Comparison of ENCODE assay signal across 8 mouse cellular contexts in the genomic region with DNA sequence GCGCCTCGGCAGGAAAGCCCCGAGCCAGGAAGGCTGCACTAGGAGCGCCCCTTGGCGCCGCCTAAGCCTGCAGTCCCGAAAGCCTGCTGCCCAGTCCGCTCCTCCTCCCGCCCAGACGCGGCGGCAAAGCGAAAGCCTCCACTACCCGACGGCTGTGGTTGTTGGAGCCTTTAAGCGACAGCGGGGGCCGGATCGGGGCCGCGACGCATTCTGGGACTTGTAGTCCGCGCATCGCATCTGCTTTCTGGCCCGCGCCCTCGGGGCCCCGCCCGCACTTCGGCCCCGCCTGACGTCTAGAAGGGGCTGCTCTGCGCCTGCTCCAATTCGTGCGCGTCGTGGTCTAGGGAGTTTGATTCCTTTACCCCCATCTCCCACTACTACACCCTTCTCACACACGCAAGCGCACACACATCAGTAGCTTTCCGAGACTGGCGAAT. TPM values are rescaled to one million over a fixed set of nuclear protein-coding genes. Genes with fewer than 3 reads are reported as not detected.
DNase-seq lines count a peak whose midpoint lies in the region; ATAC-seq and TF ChIP-seq lines count a peak whose summit lies in the region.

Ksr1 (minus strand) TSS at position 77 of the 437 bp plus-strand sequence.

- H3K27ac ChIP-seq in forebrain, embryonic 15.5 days (replicated peaks) = peak within 1 kb of the TSS; percentile 93

- H3K27me3 ChIP-seq in forebrain, embryonic 15.5 days = no peaks in the 10 kb centered on the region

- H3K4me1 ChIP-seq in forebrain, embryonic 15.5 days = peaks cover 31% of the 10 kb centered on the region
- peaks cover 6% of the 10 kb centered on the region for H3K4me1 ChIP-seq in lung, adult 2 months (ENCODE audit: control insufficient read depth, insufficient read depth, low read length)

- TF ChIP-seq POLR2A in lung, adult 2 months (IDR thresholded peaks at IDR 0.05; ENCODE audit: borderline replicate concordance, extremely low read depth, low read depth, low read length) = peak; percentile 98

- no peaks in the 10 kb centered on the region for H3K9me3 ChIP-seq in forebrain, embryonic 15.5 days

- no peak for TF ChIP-seq CTCF in lung, adult 2 months (IDR thresholded peaks at IDR 0.05; ENCODE audit: insufficient read depth, low read length)

- peak; percentile 95 for DNase-seq in ES-CJ7 (ENCODE audit: low read depth, low spot score)
- peak; percentile 82 for DNase-seq in cerebellum, adult 11 months
- peak; percentile 92 for DNase-seq in heart, postnatal 25 days (ENCODE audit: low spot score)
- DNase-seq in layer of hippocampus, adult 18-20 months (ENCODE audit: low spot score in 2 of 2) = peak; percentile 96 to 97
- DNase-seq in lung, adult 2 months = peak; percentile 94
- peak; percentile 89 to 91 for DNase-seq in thymus, adult 18-20 months

- ATAC-seq in forebrain, embryonic 15.5 days (replicated peaks) = peak; percentile 96
- peak; percentile 90 for ATAC-seq in neutrophil, adult 5-6 weeks (ENCODE audit: extremely low read depth, insufficient number of reproducible peaks, low FRiP score, poor library complexity, severe bottlenecking)

- H3K9ac ChIP-seq in forebrain, embryonic 15.5 days (replicated peaks) = peak within 1 kb of the TSS; percentile 89

- no peaks in the 10 kb centered on the region for H3K36me3 ChIP-seq in forebrain, embryonic 15.5 days

- intact Hi-C loops in heart, postnatal 25 days (cut with DNase I) = loop anchor here (5.0 kb wide), 1 partner anchor 66 kb away; no protein-coding TSS in a partner anchor

- H3K4me2 ChIP-seq in forebrain, embryonic 15.5 days (replicated peaks) = peak within 1 kb of the TSS; percentile 89

- peak within 1 kb of the TSS; percentile 94 for H3K4me3 ChIP-seq in forebrain, embryonic 15.5 days
- H3K4me3 ChIP-seq in lung, adult 2 months (replicated peaks; ENCODE audit: extremely low read depth, low read depth, low read length) = peak within 1 kb of the TSS; percentile 77

- WGBS in forebrain, embryonic 15.5 days = under 1% methylated on average over 41 of the region's 42 CpGs
- WGBS in lung, adult 2 months = under 1% methylated on average over 42 of the region's 42 CpGs

RNA-seq across cellular contexts. Expression of gene Ksr1, which starts in this region (rescaled TPM):
- 4.9 and 5.3 TPM in 2 replicates for polyA plus RNA-seq in forebrain, embryonic 15.5 days (2015; fragmentation: Nextera tagmentation; extraction: Ambion mirVana)
- total RNA-seq in heart, postnatal 25 days (2021) = 1 to 10 TPM; 7.3 TPM
- 100 to 1,000 TPM; 213 to 230 TPM for total RNA-seq in layer of hippocampus, adult 18-20 months (2021)
- polyA plus RNA-seq in lung, adult 2 months (2012; rRNA removed) = 20.7 and 21.9 TPM in 2 replicates
- total RNA-seq in neutrophil, adult 5-6 weeks (2017) = 31.3 and 31.8 TPM in 2 replicates

Comparison
In these comparisons a context has a peak if more than half of its experiments do, and no peak if none do; other contexts are left out.
1. Peak in every context shown above with its lines: DNase-seq, ATAC-seq, H3K4me3 ChIP-seq and H3K27ac ChIP-seq.